Mouse (Mus musculus) WW6 (cell line): Measurements from ENCODE around the gene Traf3ip1.

Source experiments
- DNase-seq: peaks from one replicate; pipeline ENCODE4 v3.0.0-alpha.2; 2013; ENCODE audit warnings: low read depth, low spot score

The Traf3ip1 gene

DNA sequence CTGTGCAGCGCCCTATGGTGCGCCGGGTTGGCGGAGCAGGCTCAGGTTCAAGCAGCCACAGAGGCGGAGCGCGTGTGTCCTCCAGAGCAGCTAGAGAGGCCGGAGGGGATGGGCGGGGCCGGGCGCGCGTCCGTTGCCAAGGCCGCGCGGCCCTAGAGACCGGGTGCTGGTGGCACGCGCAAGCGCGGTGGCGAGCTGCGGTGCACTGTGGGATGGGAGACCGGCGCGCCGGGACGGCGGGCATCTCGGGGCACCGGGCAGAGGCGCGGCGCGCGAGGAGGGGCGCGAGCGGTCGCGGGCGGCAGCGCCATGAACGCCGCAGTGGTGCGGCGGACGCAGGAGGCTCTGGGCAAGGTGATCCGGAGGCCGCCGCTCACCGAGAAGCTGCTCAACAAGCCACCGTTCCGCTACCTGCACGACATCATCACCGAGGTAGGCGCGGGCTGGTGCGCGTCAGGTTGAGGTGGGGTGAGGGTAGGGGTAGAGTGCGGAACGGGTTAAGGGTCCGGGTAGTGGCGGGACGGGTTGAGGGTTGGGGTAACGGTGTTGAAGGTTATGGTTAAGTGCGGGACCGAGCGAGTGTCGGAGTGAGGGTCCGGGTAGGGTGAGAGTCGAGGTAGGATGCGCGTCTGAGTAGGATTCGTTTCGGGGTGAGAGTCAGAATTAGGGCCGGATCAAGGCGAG is at the start of gene Traf3ip1:
TSS of gene Traf3ip1 (plus strand) at position 191 of the 684 bp plus-strand sequence.
- DNase-seq, result peak; percentile 83

DNA sequence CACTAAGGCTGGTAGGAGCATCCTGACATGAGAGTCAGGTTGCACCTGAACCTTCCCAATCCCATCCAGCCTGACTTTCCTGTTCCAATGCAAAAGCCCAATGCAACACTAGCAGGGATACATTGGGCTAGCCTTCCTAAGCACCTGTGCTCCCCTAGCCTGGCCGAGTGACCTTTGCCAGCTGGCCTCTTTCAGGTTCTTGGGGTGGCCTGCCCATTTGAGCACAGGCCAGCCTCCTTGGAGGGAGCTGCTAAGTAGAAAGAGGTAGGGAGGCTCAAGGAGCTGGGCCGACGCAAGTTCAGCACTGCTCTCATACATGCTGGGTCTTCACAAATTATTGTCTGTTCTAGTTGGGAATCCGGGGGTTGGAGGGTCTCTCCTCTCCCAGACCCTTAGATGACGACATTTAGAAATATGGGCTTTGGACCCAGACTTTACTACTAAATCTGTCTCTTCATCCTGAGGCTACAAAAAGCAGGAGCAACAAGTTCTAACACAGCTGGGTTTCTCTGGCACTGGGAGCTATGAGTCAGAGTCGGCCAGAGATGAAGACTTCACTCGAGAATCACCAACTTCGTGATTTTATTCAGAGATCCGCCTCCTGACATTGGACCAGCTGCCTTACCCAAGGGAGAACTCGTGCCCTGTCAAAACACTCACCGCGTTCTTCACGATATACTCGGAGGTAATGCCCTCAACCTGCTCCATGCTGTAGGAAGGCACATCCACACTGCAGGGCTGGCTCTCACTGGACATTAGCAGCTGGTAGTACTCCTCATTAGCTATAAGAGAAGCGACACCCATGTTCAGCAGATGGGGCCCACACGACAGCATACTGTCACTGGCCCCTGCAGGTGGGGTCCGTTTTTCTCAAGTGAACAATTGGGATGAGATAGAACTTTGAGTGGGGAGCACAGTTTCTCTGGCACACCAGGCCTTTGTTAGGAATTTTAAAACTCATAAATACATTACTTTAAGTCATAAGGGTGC is 49.3 kb upstream of the Traf3ip1 start:
- no peak for DNase-seq

DNA sequence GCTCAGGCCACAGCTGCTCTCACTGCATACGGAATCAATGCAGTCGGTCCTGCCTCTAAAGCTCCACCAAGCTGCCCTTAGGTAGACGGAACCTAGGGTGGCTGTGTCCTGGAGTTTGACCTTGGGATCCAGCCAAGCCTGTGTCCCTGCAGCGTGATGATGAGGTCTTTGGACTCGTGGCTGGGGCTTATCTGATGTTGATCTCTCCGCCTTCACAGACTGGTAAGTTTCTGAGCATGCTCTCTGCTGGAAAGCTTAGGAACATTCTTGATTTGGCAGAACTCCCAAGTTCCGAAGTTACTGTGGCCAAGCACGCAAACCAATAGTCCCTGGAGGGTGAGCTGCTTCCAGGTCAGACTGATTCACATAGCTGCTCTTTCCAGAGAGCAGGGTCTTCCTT is 48.4 kb upstream of the Traf3ip1 start:
- no peak for DNase-seq

DNA sequence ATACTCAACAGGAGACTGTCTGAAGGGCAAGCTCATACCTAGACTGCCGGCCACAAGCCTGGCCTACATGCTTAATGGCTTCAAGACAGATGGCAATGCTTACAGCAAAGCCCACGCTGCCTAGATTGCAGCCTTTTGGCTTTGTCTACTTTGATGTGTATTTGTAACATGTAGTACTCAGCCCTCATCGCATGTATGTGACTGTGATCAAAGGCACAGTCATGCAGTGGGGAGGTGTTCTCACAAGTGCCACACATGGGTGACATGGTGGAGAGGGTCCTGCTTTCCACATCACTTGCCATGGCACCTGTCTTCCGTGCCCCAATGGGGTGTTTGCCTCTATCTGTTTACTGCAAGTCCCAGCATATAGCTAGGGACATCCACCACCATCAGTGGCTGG is 47.9 kb upstream of the Traf3ip1 start:
- DNase-seq, result no peak

DNA sequence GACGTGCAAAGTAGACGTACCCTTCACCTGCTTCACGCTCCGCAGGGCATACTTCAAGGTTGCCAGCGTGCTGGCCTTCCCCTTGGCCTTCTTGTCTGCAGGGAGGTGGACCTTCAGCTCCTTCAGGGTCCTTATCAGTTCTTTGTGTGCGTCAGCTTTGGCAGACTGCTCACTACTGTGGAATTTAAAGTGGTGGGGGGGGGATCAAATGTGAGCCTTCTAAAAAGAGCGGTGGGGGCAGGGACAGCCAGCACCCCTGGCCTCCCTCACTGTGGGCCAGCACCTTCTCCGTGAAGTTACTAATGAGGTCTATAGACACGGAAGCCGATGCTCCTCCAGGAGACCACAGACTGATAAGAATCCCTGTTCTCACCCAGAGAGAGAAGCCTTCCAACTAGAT is 45.8 kb upstream of the Traf3ip1 start:
- DNase-seq, result no peak

DNA sequence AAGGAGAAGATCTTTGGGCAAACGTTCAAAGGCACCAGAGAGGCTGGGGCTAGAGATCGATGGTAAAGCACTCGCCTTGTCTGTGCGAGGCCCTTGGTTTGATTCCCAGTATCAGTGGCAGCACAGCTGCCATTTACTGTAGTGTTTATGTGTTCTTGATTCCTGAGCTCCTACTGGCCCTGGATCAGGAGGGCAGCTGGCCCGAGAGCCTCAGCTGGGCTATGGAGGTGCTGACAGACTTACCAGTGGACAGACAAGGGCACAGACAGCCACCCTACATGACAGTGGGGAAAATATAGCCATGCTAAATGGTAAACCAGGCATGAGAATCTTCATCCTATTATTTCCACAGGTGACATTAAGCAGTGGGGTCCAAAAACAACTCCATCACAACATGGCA is 43.6 kb upstream of the Traf3ip1 start:
- no peak for DNase-seq

DNA sequence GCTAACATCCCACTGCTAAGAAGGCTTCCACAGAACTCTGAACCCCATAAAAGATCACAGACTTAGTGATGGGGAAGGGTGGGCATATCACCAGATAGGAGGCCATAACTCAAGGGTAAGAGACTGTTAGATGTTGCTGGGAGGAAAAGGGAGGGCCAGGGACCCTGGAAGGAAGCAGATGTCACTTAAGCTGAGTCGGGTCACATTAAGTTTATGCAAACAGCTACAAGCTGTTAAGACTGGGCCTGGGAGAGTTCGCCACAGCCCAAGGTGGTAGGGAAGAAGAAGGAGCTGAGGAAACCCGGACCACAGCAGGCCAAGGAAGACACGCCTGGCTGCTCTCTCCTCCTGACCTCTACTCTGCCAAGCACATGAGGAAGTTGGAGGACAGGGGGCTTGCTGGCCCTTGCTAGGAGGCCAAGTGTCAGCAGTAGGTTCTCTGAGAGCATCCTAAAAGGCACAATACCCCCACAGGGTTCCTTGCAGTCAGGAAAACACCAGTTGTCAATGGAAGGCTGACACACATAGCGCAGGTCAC is 42.8 kb upstream of the Traf3ip1 start:
- no peak for DNase-seq

DNA sequence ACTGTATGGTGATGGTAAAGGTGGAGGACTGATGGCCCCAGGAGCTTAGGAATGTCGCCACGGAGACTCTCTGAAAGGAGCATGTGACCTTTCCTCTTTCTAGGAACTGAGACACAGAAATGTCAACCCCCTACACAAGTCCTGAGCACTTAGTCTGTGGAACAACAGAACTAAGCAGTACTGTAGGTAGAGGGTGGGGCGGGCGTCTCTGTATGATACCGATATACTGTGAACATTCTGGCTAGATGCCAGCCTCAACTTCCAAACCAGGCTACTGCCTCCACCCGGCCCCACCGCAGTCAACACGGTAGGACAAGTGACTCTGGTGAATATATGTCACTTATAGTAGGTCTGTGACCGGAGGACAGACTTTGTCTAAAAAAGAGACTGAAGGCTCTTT is 40.5 kb upstream of the Traf3ip1 start:
- DNase-seq, result no peak

DNA sequence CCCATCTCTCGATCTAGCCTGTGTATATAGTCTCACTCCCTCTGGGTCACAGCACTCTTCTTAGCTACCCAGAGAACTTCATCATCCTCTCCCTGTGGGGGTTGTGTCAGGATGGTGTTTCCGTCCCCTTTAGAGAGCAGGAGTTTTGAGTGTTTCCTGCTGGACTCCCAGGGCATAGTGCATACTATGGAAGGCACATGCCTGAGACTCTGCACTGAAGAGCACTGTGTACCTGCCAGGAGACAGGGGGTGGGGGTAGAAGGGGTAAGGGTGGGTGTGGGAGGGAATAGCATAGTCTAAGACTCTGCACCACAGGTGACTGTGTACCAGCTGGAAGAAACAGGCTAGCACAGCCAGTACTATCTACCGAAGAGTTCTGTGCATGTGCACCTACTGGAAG is 40.1 kb upstream of the Traf3ip1 start:
- no peak for DNase-seq

DNA sequence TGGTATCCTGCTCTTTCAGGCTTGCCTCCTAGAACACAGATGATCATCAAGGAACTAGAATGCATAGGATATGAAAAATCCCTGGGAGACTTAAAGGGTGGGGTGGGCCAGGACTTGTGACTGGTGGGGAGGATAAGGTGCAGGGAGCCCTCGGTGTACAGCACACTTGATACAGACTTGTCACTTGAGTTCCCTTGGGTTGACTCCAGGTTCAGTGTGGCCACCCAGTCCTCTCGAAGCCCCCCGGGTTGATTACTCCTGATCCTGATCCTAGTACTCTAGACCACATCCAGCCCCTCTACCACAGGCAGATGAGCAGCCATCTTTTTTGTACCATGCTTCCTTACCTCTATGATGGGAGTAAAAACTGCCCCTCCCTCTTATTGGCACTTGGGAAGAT is 39.5 kb upstream of the Traf3ip1 start:
- DNase-seq, result no peak

DNA sequence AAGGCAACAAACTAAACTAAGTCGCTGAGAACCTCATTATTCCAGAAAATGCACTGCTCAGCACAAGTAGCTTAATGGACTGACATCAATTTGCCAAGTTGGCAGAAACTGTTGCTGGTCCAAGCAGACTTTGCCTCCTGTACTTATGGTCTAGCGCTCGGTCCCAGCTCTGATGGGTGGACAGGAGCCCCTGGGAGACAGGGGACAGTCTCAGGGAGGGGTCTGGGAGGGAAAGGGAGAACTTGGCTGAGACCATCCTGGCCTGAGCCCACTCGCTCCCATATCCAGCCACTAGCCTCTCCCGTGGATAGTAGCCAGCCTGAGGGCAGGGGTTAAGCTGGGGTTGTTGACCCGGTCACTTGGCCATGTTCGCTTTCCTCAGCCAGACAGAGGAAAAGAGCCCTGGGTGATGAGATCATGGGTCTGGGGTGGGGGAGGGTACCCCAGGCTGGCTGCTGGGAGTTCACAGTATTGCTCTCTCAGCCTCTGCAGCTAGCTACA is 38.7 kb upstream of the Traf3ip1 start:
- DNase-seq, result no peak

DNA sequence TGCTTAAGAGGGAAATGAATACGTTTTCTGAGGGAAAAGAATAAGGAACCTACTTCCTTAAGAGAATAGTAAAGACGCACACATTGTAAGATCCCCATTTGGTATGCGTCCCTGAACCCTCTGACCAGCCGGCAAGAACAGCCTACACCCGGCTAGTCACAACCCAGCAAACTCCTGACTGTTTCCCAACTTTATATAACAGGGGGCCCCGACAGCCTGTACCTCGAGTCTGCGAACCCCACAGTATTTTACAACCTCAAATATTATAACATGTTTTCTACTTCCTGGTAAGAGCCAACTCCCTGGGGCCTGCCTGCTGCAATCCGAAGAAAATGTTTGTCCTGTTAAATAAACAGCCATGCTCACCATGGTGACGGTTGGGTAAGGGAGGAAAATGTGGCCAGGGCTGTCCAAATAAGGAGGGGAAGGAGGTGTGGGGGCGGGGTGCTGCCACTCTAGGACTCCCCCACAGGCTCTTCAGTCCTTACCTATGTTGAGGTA is 38.1 kb upstream of the Traf3ip1 start:
- no peak for DNase-seq

DNA sequence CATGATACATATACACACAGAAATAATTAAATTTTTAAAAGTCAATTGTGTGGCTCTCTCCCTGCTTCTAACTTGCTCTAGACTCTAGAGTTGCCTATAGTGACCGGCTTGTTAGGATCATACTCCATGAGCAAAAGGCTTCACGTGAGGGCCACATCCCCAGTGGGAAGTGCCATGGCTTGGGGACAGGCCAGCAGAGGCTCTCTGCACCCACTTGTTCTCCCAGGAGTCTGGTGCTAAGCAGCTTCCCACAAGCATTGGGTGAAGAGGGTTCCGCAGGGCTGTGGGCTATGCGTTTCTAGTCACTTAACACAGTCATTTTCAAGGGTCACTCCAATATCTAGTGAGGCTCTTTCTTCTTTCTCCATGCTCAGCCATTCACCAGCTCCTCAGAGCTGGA is 37.3 kb upstream of the Traf3ip1 start:
- no peak for DNase-seq

DNA sequence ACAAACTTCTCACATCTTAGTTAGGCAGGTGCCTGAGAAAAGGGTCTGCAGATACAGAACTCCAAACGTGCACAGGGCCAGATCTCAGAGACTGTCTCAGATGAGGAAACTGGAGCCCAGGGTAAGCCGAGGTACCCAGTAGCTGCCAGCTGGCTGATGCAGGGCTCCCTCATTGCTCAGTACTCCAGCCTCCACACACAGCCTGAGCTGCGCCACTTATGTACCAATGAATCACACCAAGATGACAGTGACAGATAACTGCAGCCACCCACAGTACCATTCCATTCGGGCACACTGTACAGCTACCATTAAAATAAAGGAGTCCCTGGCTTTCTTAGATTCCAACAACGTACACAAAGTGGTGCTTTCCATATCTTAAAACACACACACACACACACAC is 36.7 kb upstream of the Traf3ip1 start:
- no peak for DNase-seq

DNA sequence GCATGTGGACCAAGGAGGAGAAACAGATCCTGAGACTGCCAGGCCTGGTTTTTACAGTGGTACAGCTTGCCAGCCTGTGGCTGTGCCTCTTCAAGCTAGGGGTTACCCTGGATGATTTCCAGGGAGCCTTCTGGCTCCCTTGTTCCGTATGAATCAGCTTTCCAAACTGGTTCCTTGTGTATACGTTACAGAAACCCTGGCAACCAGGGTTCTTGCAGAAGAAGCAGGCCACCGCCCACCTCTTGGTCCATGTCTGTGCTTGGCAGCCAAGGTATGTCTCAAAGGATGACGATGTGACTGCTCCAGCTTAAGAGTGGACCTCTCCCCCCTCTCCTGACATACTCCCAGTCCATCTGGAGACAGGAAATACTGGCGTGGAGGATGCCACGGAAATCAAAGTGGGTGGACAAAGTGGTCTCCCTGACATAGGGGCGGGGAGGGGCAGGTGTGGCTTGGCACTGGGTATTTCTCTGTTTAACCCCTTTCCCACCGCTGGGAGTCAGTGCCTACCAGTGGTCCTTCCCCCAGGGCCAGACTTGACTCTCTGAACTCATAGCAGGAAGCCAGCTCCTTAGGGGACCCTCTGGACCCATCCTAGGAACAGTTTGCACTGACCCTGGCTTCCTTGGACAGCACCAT is 36.1 kb upstream of the Traf3ip1 start:
- no peak for DNase-seq

DNA sequence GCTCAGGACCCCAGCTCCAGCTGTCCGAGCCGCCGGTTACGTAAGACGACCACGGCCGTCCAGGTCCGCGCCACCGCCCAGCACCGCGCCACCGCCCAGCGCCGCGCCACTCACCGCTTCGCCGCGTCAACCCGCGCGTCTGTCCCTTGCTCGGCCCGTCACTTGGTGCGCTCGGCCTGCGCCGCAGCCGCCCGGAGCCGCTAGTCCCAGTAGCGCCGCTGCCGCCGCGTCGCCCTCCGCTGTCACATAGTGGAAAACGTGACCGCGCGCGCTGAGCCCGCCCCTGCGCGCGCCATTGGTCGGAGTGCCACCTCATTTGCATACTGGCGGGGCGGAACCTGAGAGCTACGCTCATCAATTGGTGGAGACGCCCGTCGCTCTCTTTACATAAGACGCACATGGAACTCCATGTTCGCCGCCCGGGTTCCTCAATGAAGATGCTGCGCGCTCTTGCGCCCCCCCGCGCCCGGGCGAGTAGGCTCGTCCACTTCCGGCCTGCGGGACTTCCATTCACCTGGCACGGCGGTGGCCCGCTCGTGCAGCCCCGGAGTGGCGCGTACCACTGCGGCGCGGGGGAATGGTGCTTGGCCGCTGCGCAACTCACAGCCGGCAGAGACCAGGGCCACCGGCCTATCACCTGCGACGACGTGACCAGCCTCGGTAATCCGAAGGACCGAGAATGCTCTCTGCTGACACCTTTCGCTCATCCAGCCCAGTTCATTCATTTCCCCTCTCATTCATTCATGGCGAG is 35.2 kb upstream of the Traf3ip1 start, which contains the start of gene Per2:
TSS of gene Per2 (minus strand) at position 266 of the 751 bp plus-strand sequence.
- peak; percentile 96 for DNase-seq

DNA sequence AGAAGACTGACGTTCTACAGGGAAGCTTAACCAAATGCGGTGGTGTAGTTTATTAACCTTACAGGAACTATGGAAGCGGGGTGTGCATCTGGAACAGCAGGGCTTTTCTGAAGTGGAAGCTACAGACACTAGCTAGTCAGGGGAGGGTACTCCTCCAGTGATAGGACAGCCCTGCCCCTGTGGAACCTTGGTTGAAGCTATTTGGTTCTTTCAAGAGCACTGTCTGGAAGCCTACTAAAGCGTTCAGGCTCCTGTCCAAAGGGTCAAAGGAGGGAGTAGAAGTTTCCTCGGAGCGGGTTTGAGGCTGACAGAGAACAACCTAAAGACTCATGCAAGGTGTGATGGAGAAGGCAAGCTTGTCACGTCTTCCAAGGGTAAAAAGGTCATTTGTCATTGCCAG is 34.4 kb upstream of the Traf3ip1 start:
- DNase-seq, result no peak

DNA sequence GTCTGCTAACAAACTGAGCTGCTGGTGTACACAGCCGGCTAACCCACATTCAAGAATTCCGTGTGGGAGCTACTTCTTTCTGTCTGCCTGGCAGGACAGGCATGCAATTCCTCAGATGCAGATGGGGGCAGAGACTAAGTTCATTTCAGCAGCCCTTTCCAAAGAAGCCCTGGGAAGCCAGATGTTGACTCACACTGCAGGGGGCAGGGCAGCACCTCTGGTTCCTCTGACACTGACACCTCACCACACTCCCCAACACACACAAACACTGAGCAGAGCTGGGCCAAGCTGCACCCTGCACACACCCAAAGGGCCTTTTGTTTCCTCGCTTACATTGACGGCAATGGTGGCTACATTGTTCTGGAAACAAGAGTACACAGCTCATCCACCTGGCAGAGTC is 33.9 kb upstream of the Traf3ip1 start:
- DNase-seq, result no peak

DNA sequence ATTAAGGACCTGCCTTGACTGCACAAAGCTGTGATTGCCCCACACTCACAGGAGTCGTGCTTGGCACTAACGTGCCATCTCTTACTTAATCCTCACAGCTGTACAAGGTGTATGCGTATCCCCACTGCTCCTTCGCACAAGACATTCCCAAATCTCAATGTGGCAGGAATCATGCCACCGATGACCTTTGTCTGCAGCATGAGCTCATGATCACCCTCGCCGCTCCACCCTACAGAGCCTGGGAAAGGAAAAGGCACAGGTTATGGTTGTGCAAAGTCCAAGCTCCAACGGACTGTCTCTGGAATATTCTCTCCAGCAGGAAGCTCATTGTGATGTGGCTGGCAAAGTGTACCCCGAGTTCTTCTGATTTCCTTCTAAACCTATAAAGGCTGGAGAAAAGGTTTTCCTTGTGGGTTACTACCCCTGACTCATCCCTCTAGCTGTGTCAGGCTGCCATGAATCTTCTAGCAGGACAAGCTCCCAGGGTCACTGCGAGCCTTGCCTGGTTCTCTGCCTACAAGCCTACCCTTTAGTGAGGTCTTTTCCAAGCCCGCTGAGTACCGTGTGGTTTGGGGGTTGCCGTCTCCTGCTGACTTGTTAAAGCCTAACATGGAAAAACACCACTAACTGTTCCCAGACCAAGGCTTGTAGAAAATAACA is 31.0 kb upstream of the Traf3ip1 start:
- DNase-seq, result no peak

DNA sequence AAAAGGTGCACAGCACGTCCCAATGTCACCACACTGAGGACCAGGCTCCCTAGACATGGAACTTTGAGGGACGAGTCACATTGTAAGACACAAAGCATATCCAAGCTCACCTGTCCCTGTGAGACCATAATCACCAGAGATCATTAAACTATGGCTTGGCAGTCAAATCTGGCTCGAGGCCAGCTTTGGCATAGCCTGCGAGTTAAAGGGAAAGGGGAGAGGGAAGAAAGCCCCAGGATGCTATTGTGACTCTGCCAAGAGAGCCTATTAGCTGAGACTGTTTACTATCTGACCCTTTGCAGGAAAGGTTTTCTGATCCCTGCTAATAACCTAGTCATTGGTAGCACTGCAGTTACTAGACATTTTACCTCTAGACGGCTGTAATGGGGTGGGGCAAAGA is 30.0 kb upstream of the Traf3ip1 start:
- no peak for DNase-seq
